Mouse (Mus musculus) hindbrain, embryonic 15.5 days (tissue): Measurements from ENCODE around the gene Grid2. TPM values are rescaled to one million over a fixed set of nuclear protein-coding genes. Genes with fewer than 3 reads are reported as not detected.

Source experiments
- ATAC-seq: fragments of 200-750 bp; cut with Nextera tagmentation; 2 replicates; pipeline ENCODE4 v1.8.0; 2017; ENCODE audit warnings: low read depth, moderate number of reproducible peaks, moderate TSS enrichment; ENCODE audit not compliant: low FRiP score
- H3K27ac ChIP-seq: fragments of 300-500 bp; sonication (generic); replicated peaks from 2 replicates; pipeline ENCODE4 v1.5.1; 2015; ENCODE audit warnings: mild to moderate bottlenecking, inconsistent platforms
- H3K27me3 ChIP-seq: fragments of 300-500 bp; sonication (generic); 2 replicates; pipeline ENCODE4 v1.6.1; 2015; ENCODE audit warnings: control low read depth, inconsistent platforms
- H3K36me3 ChIP-seq: fragments of 300-500 bp; sonication (generic); 2 replicates; pipeline ENCODE4 v1.6.1; 2015; ENCODE audit warnings: control low read depth, inconsistent platforms
- H3K4me1 ChIP-seq: fragments of 300-500 bp; sonication (generic); replicated peaks from 2 replicates; pipeline ENCODE4 v1.6.1; 2015; ENCODE audit warnings: control low read depth, inconsistent platforms
- H3K4me2 ChIP-seq: fragments of 300-500 bp; sonication (generic); 2 replicates; pipeline ENCODE4 v1.6.1; 2015; ENCODE audit warnings: moderate library complexity, mild to moderate bottlenecking, inconsistent platforms
- H3K4me3 ChIP-seq: fragments of 300-500 bp; sonication (generic); 2 replicates; pipeline ENCODE4 v1.5.1; 2015; ENCODE audit warnings: mild to moderate bottlenecking, inconsistent platforms
- H3K9ac ChIP-seq: fragments of 300-500 bp; sonication (generic); 2 replicates; pipeline ENCODE4 v1.6.1; 2015; ENCODE audit warnings: inconsistent platforms
- H3K9me3 ChIP-seq: fragments of 300-500 bp; sonication (generic); 2 replicates; pipeline ENCODE4 v1.6.1; 2016; ENCODE audit warnings: control low read depth, inconsistent platforms
- WGBS: fragments of 180-500 bp; shearing (Covaris S2); methylation state at CpG from one replicate; pipeline ENCODE4 v1.1.7; 2015; 5-methylcytosine and 5-hydroxymethylcytosine counted together
- polyA plus RNA-seq: library from polyadenylated mRNA; unstranded; fragments of >200 nt; fragmentation: Nextera tagmentation; extraction: Ambion mirVana; gene quantifications from 2 replicates; pipeline ENCODE4 v1.2.1, GENCODE M21; 2015

Gene Grid2
- polyA plus RNA-seq, 1 experiment from 2014 or later, result 17.4 TPM

DNA sequence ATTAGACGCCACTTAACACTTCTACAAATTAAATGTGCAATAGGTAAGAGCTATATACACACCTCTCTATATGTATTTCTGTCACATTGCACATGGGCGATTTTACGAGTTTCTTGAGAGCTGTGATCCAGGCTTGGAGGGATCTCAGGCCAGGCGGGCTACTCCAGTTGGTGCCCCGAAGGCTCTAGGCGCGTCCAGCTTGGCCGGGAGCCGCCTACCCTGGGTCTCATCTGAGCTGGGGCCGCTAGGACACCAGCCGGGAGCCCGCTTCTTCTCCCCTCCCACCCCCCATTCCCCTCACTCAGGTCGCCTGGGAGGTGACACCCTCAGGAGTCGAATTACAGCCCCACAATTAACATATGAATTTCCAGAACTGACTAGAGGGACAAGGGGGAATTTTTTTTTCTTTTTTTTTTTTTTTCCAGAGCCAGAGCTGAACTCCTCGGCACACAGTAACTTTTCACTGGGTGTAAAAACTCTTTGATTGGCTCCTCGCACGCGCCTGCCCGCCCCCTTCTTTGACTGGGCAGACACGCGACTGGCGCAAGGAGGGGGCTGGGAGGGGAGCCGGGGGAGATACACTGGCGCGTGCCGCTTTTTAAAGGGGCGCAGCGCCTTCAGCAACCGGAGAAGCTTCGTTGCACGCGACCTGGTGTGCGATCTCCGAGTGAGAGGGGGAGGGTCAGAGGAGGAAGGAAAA is 1473.0 kb downstream of the Grid2 start, which contains the start of gene Atoh1:
Atoh1 (plus strand) TSS at position 627 of the 700 bp plus-strand sequence.
- Histone ChIP-seq H3K9ac (0 out of 2 replicates have a peak within 1 kb of the TSS, but pooled peaks have one; percentile 17), H3K4me3 (peak within 1 kb of the TSS; percentile 39), H3K36me3 (no peaks in the 10 kb centered on the region), H3K4me1 (peaks cover 30% of the 10 kb centered on the region), H3K4me2 (peak within 1 kb of the TSS; percentile 59), H3K27ac (no peak within 1 kb of the TSS), H3K9me3 (no peaks in the 10 kb centered on the region), H3K27me3 (peaks cover 57% of the 10 kb centered on the region)
- WGBS, result under 1% methylated on average over 34 of the region's 34 CpGs
- ATAC-seq, result peak; percentile 83

DNA sequence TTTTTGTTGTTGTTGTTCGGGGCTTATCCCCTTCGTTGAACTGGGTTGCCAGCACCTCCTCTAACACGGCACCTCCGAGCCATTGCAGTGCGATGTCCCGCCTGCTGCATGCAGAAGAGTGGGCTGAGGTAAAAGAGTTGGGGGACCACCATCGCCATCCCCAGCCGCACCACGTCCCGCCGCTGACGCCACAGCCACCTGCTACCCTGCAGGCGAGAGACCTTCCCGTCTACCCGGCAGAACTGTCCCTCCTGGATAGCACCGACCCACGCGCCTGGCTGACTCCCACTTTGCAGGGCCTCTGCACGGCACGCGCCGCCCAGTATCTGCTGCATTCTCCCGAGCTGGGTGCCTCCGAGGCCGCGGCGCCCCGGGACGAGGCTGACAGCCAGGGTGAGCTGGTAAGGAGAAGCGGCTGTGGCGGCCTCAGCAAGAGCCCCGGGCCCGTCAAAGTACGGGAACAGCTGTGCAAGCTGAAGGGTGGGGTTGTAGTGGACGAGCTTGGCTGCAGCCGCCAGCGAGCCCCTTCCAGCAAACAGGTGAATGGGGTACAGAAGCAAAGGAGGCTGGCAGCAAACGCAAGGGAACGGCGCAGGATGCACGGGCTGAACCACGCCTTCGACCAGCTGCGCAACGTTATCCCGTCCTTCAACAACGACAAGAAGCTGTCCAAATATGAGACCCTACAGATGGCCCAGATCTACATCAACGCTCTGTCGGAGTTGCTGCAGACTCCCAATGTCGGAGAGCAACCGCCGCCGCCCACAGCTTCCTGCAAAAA is 1473.7 kb downstream of the Grid2 start:
- H3K27me3 ChIP-seq, result peaks cover 65% of the 10 kb centered on the region
- WGBS, result under 1% methylated on average over 53 of the region's 53 CpGs
- H3K36me3 ChIP-seq, result no peaks in the 10 kb centered on the region
- peaks cover 38% of the 10 kb centered on the region for H3K4me1 ChIP-seq
- H3K27ac ChIP-seq, result no peak overlapping the region
- H3K9me3 ChIP-seq, result no peaks in the 10 kb centered on the region
- H3K4me3 ChIP-seq, result peak overlapping the region; percentile 39
- peak; percentile 58 for ATAC-seq
- H3K4me2 ChIP-seq, result peak overlapping the region; percentile 59
- 0 out of 2 replicates have a peak overlapping the region, but pooled peaks have one; percentile 17 for H3K9ac ChIP-seq

DNA sequence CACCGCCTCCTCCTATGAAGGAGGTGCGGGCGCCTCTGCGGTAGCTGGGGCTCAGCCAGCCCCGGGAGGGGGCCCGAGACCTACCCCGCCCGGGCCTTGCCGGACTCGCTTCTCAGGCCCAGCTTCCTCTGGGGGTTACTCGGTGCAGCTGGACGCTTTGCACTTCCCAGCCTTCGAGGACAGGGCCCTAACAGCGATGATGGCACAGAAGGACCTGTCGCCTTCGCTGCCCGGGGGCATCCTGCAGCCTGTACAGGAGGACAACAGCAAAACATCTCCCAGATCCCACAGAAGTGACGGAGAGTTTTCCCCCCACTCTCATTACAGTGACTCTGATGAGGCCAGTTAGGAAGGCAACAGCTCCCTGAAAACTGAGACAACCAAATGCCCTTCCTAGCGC is 1474.4 kb downstream of the Grid2 start:
- under 1% methylated on average over 19 of the region's 19 CpGs for WGBS
- Histone ChIP-seq H3K36me3 (no peaks in the 10 kb centered on the region), H3K27ac (no peak overlapping the region), H3K9me3 (no peaks in the 10 kb centered on the region), H3K4me2 (peak overlapping the region; percentile 59), H3K4me1 (peaks cover 42% of the 10 kb centered on the region), H3K9ac (0 out of 2 replicates have a peak overlapping the region, but pooled peaks have one; percentile 17), H3K4me3 (peak overlapping the region; percentile 39), H3K27me3 (peaks cover 69% of the 10 kb centered on the region)
- no peak for ATAC-seq

DNA sequence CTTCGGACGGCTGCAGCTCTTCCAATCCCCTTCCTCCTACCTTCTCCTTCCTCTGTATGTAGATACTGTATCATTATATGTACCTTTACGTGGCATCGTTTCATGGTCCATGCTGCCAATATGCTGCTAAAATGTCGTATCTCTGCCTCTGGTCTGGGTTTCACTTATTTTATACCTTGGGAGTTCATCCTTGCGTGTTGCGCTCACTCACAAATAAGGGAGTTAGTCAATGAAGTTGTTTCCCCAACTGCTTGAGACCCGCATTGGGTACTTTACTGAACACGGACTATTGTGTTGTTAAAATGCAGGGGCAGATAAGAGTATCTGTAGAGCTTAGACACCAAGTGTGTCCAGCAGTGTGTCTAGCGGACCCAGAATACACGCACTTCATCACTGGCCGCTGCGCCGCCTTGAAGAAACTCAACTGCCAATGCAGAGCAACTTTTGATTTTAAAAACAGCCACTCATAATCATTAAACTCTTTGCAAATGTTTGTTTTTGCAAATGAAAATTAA is 1474.9 kb downstream of the Grid2 start:
- Histone ChIP-seq H3K27me3 (peaks cover 74% of the 10 kb centered on the region), H3K4me3 (peak overlapping the region; percentile 39), H3K36me3 (no peaks in the 10 kb centered on the region), H3K4me1 (peaks cover 42% of the 10 kb centered on the region), H3K9ac (no peak overlapping the region), H3K4me2 (peak overlapping the region; percentile 59; the same call in 1 of the 2 replicates), H3K9me3 (no peaks in the 10 kb centered on the region), H3K27ac (no peak overlapping the region)
- WGBS, result 2% methylated on average over 14 of the region's 14 CpGs
- no peak for ATAC-seq

DNA sequence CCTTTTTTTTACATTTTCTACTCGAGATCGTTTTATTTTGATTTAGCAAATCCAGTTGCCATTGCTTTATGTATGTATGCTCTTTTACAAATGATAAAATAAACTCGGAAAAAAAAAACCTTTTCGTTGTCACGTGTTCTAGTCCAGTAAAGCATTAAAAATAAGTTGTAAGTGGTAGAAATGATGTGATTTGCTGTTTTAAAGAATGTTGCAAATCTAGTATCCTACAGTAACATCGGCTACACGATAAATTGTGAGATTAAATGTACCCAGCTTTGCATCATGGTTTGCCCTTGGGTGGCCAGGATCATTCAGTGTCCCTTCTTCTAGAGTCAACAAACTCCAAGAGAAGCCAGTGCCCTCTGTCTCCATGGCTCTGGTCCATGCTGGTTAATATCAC is 1475.5 kb downstream of the Grid2 start:
- Histone ChIP-seq H3K4me3 (no peak overlapping the region), H3K4me2 (no peak overlapping the region), H3K27ac (no peak overlapping the region), H3K36me3 (no peaks in the 10 kb centered on the region), H3K9ac (no peak overlapping the region), H3K9me3 (no peaks in the 10 kb centered on the region), H3K27me3 (peaks cover 77% of the 10 kb centered on the region), H3K4me1 (peaks cover 42% of the 10 kb centered on the region)
- ATAC-seq, result no peak
- WGBS, result 10% methylated on average over 7 of the region's 7 CpGs

DNA sequence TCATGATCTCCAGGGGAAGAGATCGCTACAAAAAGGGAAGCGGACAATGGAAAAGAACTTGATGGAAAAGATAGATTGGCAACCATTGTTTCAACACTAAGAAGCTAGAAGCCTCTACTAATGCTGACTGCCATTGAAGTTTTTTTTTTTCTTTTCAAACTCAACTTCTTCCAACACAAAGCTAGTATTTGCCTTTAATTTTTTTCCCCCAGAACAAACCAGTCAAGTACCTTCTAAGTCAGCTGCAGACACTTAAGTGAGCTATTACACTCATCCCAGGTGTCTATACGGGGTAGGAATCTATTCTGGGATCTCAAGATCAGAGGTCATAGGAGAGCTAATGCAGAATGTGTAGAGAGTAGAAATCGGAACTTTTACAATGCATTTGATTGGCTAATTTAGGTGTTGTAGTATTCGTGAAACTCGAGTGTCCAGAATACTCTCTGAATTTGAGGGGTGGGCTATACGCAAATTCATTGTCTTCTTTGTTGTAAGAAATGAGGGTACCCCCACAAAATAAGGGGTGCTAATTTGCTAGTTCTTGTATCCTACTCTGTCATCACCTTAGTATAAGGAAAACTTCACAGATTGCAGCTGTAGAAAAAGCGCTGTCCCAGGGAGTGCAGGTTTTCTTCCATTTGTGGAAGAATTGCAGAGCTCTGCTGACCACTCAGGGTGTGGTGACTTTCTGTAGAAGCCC is 1476.1 kb downstream of the Grid2 start:
- 6% methylated on average over 8 of the region's 8 CpGs for WGBS
- ATAC-seq, result no peak
- 0 out of 2 replicates have a peak overlapping the region, but pooled peaks have one; percentile 10 for H3K27ac ChIP-seq
- no peaks in the 10 kb centered on the region for H3K36me3 ChIP-seq
- peak overlapping the region; percentile 5; the same call in 1 of the 2 replicates for H3K4me2 ChIP-seq
- H3K9ac ChIP-seq, result no peak overlapping the region
- H3K27me3 ChIP-seq, result peaks cover 81% of the 10 kb centered on the region
- H3K9me3 ChIP-seq, result no peaks in the 10 kb centered on the region
- H3K4me3 ChIP-seq, result no peak overlapping the region
- H3K4me1 ChIP-seq, result peaks cover 42% of the 10 kb centered on the region

DNA sequence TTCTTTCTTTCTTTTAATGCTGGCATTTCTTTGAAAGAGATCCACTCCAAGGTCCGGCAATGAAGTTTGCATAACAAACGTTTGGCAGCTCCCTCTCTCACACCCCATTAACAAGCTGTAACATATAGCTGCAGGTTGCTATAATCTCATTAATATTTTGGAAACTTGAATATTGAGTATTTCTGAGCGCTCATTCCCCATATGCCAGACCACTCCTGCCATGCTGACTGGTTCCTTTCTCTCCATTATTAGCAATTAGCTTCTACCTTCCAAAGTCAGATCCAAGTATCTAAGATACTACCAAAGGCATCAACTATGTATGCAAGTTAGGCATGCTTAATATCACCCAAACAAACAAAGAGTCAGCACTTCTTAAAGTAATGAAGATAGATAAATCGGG is 1477.6 kb downstream of the Grid2 start:
- no peak overlapping the region for H3K9ac ChIP-seq
- no peak overlapping the region for H3K27ac ChIP-seq
- ATAC-seq, result no peak
- peaks cover 69% of the 10 kb centered on the region for H3K27me3 ChIP-seq
- no peaks in the 10 kb centered on the region for H3K9me3 ChIP-seq
- no peaks in the 10 kb centered on the region for H3K36me3 ChIP-seq
- WGBS, result under 1% methylated on average over 4 of the region's 4 CpGs
- H3K4me2 ChIP-seq, result peak overlapping the region; percentile 97; the same call in 1 of the 2 replicates
- 0 out of 2 replicates have a peak overlapping the region, but pooled peaks have one; percentile 49 for H3K4me3 ChIP-seq
- peaks cover 33% of the 10 kb centered on the region for H3K4me1 ChIP-seq

DNA sequence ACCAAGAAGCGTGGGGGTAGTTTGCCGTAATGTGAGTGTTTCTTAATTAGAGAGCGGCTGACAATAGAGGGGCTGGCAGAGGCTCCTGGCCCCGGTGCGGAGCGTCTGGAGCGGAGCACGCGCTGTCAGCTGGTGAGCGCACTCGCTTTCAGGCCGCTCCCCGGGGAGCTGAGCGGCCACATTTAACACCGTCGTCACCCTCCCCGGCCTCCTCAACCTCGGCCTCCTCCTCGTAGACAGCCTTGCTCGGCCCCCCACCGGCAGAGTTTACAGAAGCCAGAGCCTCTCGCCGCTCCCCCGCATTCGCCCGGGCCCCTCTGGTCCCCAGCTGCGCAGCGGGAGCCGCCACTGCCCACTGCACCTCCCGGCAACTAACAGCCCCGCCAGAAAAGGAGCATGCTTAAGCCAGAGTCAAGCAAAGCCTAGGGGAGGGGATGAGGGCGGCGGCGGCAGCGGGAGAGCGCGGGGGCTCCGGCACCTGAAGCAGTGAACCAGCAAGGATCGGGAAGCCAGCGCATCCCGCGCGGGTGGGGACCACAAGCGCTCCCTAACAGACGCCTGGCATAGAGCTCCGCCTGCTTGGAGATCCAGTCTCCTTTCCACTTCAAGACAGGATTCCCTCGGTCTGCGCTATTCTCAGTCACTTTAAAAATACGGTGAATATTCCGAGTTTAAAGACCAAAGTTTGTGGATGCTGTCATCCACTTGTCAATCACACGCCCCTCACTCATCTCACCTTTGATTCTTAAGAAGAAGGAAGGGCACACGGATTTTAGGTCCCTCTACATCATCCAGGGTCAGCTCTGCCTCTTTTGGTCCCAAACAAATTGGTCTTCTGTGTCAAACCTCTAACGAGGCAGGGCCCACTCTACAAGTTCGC is 1479.0 kb downstream of the Grid2 start:
- no peaks in the 10 kb centered on the region for H3K9me3 ChIP-seq
- 1% methylated on average over 52 of the region's 54 CpGs for WGBS
- ATAC-seq, result peak; percentile 86
- peak overlapping the region; percentile 49 for H3K4me3 ChIP-seq
- H3K4me2 ChIP-seq, result peak overlapping the region; percentile 97
- peaks cover 63% of the 10 kb centered on the region for H3K27me3 ChIP-seq
- peak overlapping the region; percentile 45 for H3K9ac ChIP-seq
- no peaks in the 10 kb centered on the region for H3K36me3 ChIP-seq
- peaks cover 19% of the 10 kb centered on the region for H3K4me1 ChIP-seq
- no peak overlapping the region for H3K27ac ChIP-seq

DNA sequence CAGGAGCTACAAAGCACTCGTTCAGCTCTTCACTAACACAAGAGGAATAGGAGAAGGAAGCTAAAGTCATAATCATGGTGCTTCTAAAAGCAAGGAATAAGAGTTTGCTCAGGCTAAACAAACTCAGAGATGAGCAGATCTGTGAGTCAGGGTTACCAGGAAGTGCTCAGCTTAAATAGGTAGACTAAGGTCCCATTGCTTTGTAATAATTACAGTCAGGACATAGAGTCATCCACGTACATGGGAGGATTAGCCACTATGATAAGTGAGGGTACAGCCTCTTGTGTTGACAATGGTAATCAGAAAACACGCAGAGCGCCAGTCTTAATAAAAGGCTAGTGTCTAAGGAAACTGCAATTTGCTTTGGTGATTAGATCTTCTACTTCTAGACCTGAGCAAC is 1480.6 kb downstream of the Grid2 start:
- Histone ChIP-seq H3K4me2 (no peak overlapping the region), H3K27me3 (peaks cover 61% of the 10 kb centered on the region), H3K9me3 (no peaks in the 10 kb centered on the region), H3K36me3 (no peaks in the 10 kb centered on the region), H3K4me1 (peaks cover 12% of the 10 kb centered on the region), H3K9ac (no peak overlapping the region), H3K27ac (no peak overlapping the region), H3K4me3 (no peak overlapping the region)
- 84% methylated on average over 4 of the region's 4 CpGs for WGBS
- no peak for ATAC-seq

DNA sequence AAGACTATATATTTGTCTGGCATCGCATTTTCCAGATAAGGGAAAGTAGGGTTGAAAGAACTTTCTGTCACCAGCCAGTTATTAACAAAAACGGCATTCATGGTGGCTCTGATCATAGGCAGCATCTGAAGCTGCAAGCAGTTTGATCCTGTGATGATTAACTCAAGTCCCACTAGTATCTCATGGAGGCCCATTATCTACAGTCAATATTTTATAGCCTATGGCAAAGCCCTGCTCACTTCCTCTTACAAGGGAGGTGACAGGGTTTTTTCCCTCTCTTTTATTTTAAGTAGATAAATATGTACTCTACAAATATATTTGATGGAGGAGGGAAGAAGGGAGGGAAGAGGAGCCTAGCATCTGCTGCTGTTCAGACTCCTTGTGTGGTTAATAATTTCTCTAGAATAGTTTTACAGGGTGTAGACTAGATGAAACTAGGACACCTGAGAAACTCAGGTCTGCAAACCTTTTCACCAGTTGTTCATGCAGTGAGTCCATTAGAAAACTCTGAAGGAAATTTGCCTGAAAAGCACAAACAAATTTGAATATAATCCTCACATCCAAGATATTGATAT is 1487.3 kb downstream of the Grid2 start:
- Histone ChIP-seq H3K4me2 (no peak overlapping the region), H3K4me3 (no peak overlapping the region), H3K9ac (no peak overlapping the region), H3K27ac (no peak overlapping the region), H3K9me3 (no peaks in the 10 kb centered on the region), H3K4me1 (no peaks in the 10 kb centered on the region), H3K27me3 (peaks cover 9% of the 10 kb centered on the region; the same call in 1 of the 2 replicates), H3K36me3 (no peaks in the 10 kb centered on the region)
- ATAC-seq, result no peak
- WGBS, result 82% methylated on average over 2 of the region's 2 CpGs
